Mouse (Mus musculus) v-Abl transformed pro-B cells (cell line): ENCODE results near the gene Cyp1b1.

Experiments used
- in situ Hi-C, 2 experiments: fragments of 400-800 bp; cut with MboI; formaldehyde crosslinking; loops; one replicate each; pipeline ENCODE4 v1.15.1; 2025; ENCODE audit not compliant: unreplicated experiment in 2 of 2

The Cyp1b1 gene

GRCm38 (mm10) chr17:79715649-79716143 is 835 bp upstream of the Cyp1b1 start:
- in situ Hi-C loops = loop anchor here in 1 of 2 experiments (25.0 kb wide), 1 partner anchor 903 kb away; no protein-coding TSS in a partner anchor

DNA sequence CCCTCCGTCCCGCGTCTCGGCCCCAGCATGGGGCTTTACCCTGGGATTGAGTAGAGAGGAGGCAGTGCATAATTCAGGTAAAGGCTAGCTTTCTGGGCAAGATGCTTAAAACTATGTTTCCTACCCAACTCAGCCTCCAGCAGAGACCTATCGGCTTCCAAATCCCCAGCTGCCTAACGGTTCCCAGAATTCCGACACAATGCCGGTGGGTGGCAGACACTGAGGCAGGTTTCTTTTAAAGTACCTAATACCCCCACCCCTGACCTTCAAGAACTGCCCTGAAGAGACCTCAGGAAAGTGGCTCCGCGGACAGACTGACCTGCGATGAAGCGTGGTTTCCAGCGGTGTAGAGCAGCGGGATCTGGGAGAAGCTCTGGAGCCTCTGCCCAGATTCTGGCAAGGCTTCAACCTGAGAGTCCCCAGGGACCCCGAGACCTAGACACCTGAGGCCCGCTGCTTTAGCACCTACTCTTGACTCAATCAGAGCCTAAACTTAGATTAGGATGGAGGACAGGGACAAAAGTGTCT is 429 bp downstream of the Cyp1b1 start:
- in situ Hi-C loops = loop anchor here in 1 of 2 experiments (25.0 kb wide), 1 partner anchor 902 kb away; no protein-coding TSS in a partner anchor

DNA sequence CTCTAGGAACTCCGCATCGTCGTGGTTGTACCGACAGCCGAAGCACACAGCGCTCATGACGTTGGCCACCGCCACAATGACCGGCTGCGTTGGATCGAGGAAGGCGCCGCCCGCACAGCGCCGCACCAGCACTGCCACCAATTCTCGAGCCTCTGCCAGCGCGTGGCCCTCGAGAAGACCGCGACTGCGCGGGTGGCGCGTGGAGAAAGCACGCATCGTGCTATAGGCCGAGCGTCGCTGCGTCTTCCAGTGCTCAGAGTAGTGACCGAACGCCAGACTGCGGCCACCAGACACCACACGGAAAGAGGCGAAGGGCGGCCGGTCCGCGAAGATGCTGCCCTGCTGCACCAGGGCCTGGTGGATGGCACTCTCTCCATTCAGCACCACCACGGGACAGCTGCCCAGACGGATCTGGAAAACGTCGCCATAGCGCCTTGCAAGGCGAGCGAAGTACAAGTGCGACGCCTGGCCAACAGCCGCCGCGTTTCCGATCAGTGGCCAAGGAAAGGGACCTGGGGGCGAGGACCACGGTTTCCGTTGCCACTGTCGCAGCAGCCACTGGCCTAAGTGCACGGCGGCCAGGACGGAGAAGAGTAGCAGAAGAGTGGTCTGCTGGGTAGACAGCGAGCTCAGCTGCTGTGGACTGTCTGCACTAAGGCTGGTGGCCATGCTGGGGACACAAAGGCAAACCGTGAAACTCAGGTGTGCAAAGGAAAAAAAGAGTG is 1.1 kb downstream of the Cyp1b1 start:
- in situ Hi-C loops = loop anchor here in 1 of 2 experiments (25.0 kb wide), 1 partner anchor 902 kb away; no protein-coding TSS in a partner anchor

DNA sequence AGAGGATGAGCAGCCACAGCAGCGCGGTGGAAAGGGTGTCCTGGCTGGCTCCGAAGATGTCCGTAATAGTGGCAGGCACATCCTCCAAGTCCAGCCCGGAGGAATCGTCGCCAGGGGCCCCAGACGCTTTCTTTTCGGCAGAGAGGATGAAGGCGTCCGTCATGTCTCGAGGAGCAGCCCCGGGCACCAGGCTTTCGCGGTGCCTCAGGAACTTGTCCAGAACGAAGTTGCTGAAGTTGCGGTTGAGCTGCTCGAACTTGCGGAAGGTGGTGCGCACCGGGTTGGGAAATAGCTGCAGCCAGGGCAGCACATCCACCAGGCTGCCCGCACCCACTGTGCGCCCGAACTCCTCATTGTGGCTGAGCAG is 1.6 kb downstream of the Cyp1b1 start:
- in situ Hi-C loops = loop anchor here in 1 of 2 experiments (25.0 kb wide), 1 partner anchor 901 kb away; no protein-coding TSS in a partner anchor

GRCm38 (mm10) chr17:79712536-79712935 is 2.3 kb downstream of the Cyp1b1 start:
- in situ Hi-C loops = loop anchor here in 1 of 2 experiments (25.0 kb wide), 1 partner anchor 900 kb away; no protein-coding TSS in a partner anchor

DNA sequence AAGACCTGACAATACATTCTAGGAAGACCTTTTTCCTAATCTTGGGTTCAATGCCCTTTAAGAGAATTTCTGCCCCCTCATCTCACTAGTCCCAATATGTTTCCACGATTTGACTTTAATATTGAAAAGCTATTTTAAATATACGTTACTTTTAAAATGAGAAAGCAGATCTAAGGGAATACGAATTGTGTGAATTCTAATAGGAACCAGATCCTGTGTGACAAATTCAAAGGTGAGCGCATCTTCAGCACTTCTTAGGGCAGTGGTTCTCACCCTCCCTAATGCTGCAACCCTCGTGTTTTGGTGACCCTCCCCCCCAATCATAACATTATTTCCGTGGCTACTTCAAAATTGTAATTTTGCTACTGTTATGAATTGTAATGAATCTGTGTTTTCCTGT is 2.9 kb downstream of the Cyp1b1 start:
- in situ Hi-C loops = loop anchor here in 1 of 2 experiments (25.0 kb wide), 1 partner anchor 900 kb away; no protein-coding TSS in a partner anchor

DNA sequence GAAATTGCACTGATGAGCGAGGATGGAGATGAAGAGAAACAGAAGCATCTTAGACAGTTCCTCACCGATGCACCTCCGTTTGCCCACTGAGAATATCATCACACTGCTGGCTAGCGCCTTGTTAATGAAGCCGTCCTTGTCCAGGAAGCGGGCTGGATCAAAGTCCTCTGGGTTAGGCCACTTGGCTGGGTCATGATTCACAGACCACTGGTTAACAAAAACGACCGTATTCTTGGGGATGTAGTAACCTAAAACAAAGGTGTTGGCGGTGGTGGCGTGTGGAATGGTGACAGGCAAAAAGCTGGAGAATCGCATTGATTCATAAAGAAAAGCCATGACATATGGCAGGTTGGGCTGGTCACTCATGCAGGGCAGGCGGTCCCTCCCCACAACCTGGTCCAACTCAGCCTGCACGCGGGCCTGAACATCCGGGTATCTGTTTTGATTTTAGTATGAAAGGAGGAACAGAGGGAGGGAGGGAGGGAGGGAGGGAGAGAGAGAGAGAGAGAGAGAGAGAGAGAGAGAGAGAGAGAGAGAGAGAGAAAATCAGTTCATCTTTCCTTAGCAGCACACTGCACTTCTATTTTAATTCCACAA is 4.5 kb downstream of the Cyp1b1 start:
- in situ Hi-C loops = loop anchor here in 1 of 2 experiments (25.0 kb wide), 1 partner anchor 898 kb away; no protein-coding TSS in a partner anchor

DNA sequence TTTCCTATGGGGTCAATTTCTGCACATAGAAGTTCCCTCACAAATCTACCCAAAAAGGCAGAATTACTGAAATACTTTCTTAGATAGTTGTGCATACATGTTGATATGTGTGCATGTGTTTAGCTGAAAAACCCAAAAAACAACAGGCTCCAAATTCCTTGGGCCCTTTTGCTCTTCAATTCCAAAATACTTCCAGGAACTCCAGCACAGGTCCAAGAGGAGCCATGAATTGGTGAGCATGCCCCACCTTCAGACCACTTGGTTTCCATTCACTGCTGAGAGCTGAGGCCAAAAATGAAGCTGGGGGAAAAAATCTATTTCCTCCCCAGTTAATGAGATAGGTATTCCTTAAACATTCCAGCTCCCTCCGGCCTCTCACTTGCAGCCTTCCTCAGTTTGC is 5.1 kb downstream of the Cyp1b1 start:
- in situ Hi-C loops = loop anchor here in 1 of 2 experiments (25.0 kb wide), 1 partner anchor 897 kb away; no protein-coding TSS in a partner anchor

- in situ Hi-C loops = loop anchor here in 1 of 2 experiments (25.0 kb wide), 1 partner anchor 896 kb away; no protein-coding TSS in a partner anchor
These were observed 6.7 kb downstream of the Cyp1b1 start for GRCm38 (mm10) chr17:79708168-79708567.

- in situ Hi-C loops = loop anchor here in 1 of 2 experiments (25.0 kb wide), 1 partner anchor 894 kb away; no protein-coding TSS in a partner anchor
These were observed 9.0 kb downstream of the Cyp1b1 start for GRCm38 (mm10) chr17:79705671-79706455.

DNA sequence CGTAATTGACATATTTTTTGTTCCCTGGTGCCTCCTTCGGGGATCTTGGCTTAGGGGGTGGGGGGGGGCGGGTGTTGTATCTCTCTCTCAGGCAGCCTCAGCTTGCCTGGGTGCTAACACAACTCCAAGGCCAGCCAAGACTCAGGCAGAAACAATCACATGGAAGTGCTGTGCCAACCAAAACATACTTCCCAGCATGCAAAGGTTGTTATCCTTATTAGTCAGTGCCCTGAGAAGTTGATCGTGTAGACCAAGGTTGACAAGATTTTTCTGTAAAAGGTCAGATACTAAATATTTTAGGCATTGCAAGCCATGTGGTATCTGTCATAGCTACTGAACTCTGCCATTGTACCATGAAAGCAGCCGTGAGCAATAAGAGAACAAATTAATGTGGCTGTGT is 14.0 kb downstream of the Cyp1b1 start:
- in situ Hi-C loops = loop anchor here in 1 of 2 experiments (25.0 kb wide), 1 partner anchor 889 kb away; no protein-coding TSS in a partner anchor

DNA sequence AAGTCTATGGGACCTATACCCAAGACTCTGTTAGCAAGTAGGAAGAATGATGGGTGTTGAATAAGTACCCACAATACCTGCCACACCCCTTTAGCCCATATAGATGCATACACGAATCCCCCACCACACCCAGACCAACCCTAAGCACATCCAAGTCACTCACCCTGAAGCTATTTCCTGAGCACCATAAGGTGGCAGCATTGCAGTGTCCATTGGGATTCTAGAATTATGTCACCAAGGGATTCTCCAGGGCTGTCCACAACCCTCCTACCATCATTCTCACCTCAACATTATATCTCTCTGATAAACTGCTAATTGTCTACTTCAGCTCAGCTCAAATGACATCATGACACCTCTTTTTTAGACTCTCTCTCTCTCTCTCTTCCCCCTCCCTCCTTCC is 15.7 kb downstream of the Cyp1b1 start:
- in situ Hi-C loops = no loop called here

DNA sequence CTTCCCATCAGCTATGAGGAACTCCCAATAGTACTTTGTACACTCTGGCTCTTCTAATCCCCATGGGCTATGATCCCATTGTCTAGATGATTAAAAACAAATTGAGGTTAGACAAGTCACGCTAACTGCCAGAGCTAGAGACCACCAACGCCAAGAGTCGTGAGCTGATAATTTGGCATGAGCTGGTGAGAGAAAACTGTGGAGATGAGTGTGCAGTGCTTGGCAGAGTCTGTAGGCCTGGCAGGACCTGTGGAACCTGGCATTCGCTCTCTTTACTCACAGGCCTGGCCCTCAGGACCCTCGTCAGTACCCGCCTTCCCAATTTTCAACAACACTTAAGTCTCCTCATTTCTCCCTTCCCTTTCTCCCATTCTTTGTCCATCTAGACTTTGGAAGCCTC is 19.3 kb downstream of the Cyp1b1 start:
- in situ Hi-C loops = no loop called here

DNA sequence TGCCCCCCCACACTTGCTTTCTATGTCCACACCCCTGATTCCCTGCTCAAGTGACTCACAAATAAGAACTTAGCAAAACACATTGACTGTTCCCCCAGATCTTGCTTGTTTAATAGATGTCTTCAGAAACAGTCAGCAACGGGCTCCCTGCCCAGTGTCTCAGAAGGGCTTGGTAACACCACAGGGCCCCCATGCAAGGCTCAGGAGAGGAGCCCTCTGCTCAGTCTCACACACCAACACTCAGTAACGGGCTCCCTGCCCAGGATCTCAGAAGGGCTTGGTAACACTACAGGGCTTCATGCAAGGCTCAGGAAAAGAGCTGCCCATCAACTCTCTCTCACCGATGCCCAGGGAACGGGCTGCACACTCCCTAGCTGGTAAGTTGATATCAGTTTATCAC is 19.8 kb downstream of the Cyp1b1 start:
- in situ Hi-C loops = no loop called here

DNA sequence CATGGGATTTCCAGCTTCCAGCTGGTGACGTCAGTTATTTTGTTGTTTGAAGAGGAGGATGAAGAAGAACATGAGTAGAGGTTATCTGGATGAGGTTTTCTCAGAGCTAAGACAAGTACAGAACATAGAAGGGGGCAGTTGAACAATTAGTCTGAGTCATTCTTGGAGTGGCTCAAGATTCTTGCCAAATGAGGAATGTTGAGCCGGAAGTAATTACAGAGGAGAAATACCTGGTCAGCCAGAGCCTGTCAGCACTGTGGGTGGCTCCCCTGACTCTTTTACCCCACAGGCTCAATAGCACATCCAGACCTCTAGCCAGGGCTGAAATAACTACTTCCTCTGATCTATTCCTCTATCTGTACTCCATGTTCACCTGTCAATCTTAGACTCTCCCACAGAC is 44.0 kb downstream of the Cyp1b1 start:
- in situ Hi-C loops = loop anchor here (25.0 kb wide), 4 partner anchors 641 to 891 kb away; partner anchors contain the start of gene Arhgef33 (in 1 of the 2)

GRCm38 (mm10) chr17:79664106-79664417 is 50.8 kb downstream of the Cyp1b1 start:
- in situ Hi-C loops = loop anchor here (5.0 to 25.0 kb wide), 10 partner anchors 171 to 898 kb away; partner anchors contain the start of gene Arhgef33 (in 1 of the 2)

DNA sequence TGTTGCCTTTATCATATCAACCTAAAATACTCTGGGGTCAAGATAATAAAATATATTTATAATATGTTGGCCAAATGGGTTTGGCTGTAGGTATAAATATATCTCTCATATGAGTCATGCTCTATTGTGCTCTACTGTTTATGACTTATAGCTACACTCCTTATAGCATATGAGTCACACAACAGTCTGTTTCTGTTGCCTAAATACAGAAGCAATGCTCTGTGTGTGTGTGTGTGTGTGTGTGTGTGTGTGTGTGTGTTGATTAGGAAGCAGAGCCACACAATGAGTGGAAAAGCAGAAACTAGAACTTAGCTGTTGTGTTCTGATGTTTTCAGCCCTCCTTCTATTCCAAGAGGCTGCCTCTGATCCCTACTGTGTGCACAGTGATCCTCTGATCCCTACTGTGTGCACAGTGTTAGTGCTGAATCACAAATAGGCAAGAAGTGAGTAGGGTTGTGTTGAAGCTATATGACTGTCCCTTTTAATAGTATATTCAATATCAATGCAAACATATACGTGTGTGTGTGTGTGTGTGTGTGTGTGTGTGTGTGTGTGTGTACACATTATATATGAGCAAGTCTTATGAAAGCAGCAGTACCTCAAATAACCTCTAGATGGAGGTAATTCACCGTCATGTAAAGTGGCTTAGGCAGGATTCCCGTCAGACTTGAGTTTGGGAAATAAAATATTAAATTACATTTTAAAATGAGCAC is 51.3 kb downstream of the Cyp1b1 start:
- in situ Hi-C loops = loop anchor here (5.0 to 25.0 kb wide), 10 partner anchors 171 to 899 kb away; partner anchors contain the start of gene Arhgef33 (in 1 of the 2)

DNA sequence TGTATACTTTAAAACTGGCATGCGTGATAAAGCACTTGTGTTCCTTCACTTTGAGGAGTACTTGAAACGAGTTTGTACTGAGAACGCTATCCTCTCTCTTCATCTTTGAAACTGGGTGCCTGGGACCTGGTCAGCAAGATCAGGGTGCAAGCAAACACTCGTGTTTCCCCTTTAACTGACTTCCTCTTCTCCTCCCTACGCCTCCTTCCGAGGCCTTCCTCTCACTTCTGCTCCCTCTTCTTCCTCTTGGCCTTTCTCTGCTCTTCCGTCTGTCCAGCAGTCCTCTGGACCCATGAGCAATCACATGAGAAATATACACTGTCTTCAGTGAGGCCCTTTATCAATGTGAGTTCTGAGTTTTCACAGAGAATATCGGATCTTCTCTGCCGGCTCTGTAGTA is 53.0 kb downstream of the Cyp1b1 start:
- in situ Hi-C loops = loop anchor here (5.0 to 25.0 kb wide), 10 partner anchors 173 to 900 kb away; partner anchors contain the start of gene Arhgef33 (in 1 of the 2)

DNA sequence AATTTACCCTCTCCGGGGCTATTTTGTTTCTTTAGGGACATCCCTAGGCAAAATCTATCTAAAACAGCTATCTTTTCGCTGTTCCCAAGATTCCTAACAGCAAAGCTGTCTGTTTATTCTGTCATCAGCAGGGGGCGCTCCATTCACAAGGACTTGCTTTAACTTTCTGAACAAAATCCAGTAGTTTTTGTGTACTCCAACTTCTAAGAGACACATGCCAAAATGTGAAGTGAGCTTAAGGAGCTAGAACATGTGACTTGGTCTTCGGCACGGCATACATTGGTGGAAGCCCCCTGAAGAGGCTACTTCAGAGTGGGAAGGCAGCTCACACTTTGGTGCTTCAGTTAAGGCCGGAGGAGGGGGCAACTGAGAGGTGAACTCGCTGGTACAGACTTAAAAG is 53.5 kb downstream of the Cyp1b1 start:
- in situ Hi-C loops = loop anchor here (5.0 to 25.0 kb wide), 10 partner anchors 173 to 901 kb away; partner anchors contain the start of gene Arhgef33 (in 1 of the 2)
